Mouse (Mus musculus): ENCODE data around the gene Parp16. TPM values are rescaled to one million over a fixed set of nuclear protein-coding genes. Genes with fewer than 3 reads are reported as not detected.

Parp16 gene
- polyA plus RNA-seq, 1 experiment = 2.1 TPM

GRCm38 (mm10) chr9:65252026-65252425 is 56.9 kb downstream of the Parp16 start:
- H3K79me3 ChIP-seq (ENCODE audit: low read depth) = no peaks in the 10 kb centered on the region
- no peaks in the 10 kb centered on the region for H3K79me2 ChIP-seq (ENCODE audit: control insufficient read depth, insufficient read depth)
- TF ChIP-seq MYOG (IDR thresholded peaks at IDR 0.05; ENCODE audit: control insufficient read depth, extremely low read depth, insufficient read length) = no peak
- TF ChIP-seq MYOD1 (IDR thresholded peaks at IDR 0.05; ENCODE audit: control insufficient read depth, insufficient read length, low read depth) = no peak
- TF ChIP-seq MAX (IDR thresholded peaks at IDR 0.05) = no peak
- no peak for TF ChIP-seq CEBPB (IDR thresholded peaks at IDR 0.05; ENCODE audit: low read depth)
- no peak for TF ChIP-seq CTCF (IDR thresholded peaks at IDR 0.05; ENCODE audit: control insufficient read depth, insufficient read depth, insufficient read length)
- no peak for TF ChIP-seq USF1 (IDR thresholded peaks at IDR 0.05; ENCODE audit: low read depth)
- TF ChIP-seq FOSL1 (IDR thresholded peaks at IDR 0.05; ENCODE audit: insufficient read depth, low read length, poor library complexity, severe bottlenecking) = no peak
- no peak overlapping the region for H3ac ChIP-seq (ENCODE audit: control insufficient read depth, insufficient read length, low read depth)
- H3K36me3 ChIP-seq (ENCODE audit: control insufficient read depth, insufficient read depth) = no peaks in the 10 kb centered on the region
- no peaks in the 10 kb centered on the region for H3K27me3 ChIP-seq (ENCODE audit: control insufficient read depth, insufficient read depth, insufficient read length)
- H3K4me3 ChIP-seq (ENCODE audit: insufficient read depth, poor library complexity, severe bottlenecking) = no peak overlapping the region

GRCm38 (mm10) chr9:65255906-65256600 is 60.9 kb downstream of the Parp16 start:
- Histone ChIP-seq H3K4me3 (ENCODE audit: insufficient read depth, poor library complexity, severe bottlenecking) (no peak overlapping the region), H3K79me2 (ENCODE audit: control insufficient read depth, insufficient read depth) (no peaks in the 10 kb centered on the region), H3K79me3 (ENCODE audit: low read depth) (no peaks in the 10 kb centered on the region), H3K36me3 (ENCODE audit: control insufficient read depth, insufficient read depth) (no peaks in the 10 kb centered on the region), H3ac (ENCODE audit: control insufficient read depth, insufficient read length, low read depth) (no peak overlapping the region), H3K27me3 (ENCODE audit: control insufficient read depth, insufficient read depth, insufficient read length) (no peaks in the 10 kb centered on the region)
- no peak for TF ChIP-seq CEBPB (IDR thresholded peaks at IDR 0.05; ENCODE audit: low read depth)
- TF ChIP-seq USF1 (IDR thresholded peaks at IDR 0.05; ENCODE audit: low read depth) = no peak
- no peak for TF ChIP-seq FOSL1 (IDR thresholded peaks at IDR 0.05; ENCODE audit: insufficient read depth, low read length, poor library complexity, severe bottlenecking)
- no peak for TF ChIP-seq MAX (IDR thresholded peaks at IDR 0.05)
- TF ChIP-seq MYOD1 (IDR thresholded peaks at IDR 0.05; ENCODE audit: control insufficient read depth, insufficient read length, low read depth) = no peak
- TF ChIP-seq MYOG (IDR thresholded peaks at IDR 0.05; ENCODE audit: control insufficient read depth, extremely low read depth, insufficient read length) = no peak
- no peak for TF ChIP-seq CTCF (IDR thresholded peaks at IDR 0.05; ENCODE audit: control insufficient read depth, insufficient read depth, insufficient read length)

GRCm38 (mm10) chr9:65257218-65257910 is 62.2 kb downstream of the Parp16 start:
- no peaks in the 10 kb centered on the region for H3K79me3 ChIP-seq (ENCODE audit: low read depth)
- no peak for TF ChIP-seq MAX (IDR thresholded peaks at IDR 0.05)
- TF ChIP-seq CEBPB (IDR thresholded peaks at IDR 0.05; ENCODE audit: low read depth) = no peak
- TF ChIP-seq CTCF (IDR thresholded peaks at IDR 0.05; ENCODE audit: control insufficient read depth, insufficient read depth, insufficient read length) = no peak
- no peak for TF ChIP-seq USF1 (IDR thresholded peaks at IDR 0.05; ENCODE audit: low read depth)
- TF ChIP-seq MYOG (IDR thresholded peaks at IDR 0.05; ENCODE audit: control insufficient read depth, extremely low read depth, insufficient read length) = no peak
- no peak for TF ChIP-seq MYOD1 (IDR thresholded peaks at IDR 0.05; ENCODE audit: control insufficient read depth, insufficient read length, low read depth)
- no peak for TF ChIP-seq FOSL1 (IDR thresholded peaks at IDR 0.05; ENCODE audit: insufficient read depth, low read length, poor library complexity, severe bottlenecking)
- no peaks in the 10 kb centered on the region for H3K27me3 ChIP-seq (ENCODE audit: control insufficient read depth, insufficient read depth, insufficient read length)
- H3ac ChIP-seq (ENCODE audit: control insufficient read depth, insufficient read length, low read depth) = no peak overlapping the region
- H3K4me3 ChIP-seq (ENCODE audit: insufficient read depth, poor library complexity, severe bottlenecking) = no peak overlapping the region
- H3K79me2 ChIP-seq (ENCODE audit: control insufficient read depth, insufficient read depth) = no peaks in the 10 kb centered on the region
- no peaks in the 10 kb centered on the region for H3K36me3 ChIP-seq (ENCODE audit: control insufficient read depth, insufficient read depth)

- H3K36me3 ChIP-seq (ENCODE audit: control insufficient read depth, insufficient read depth) = no peaks in the 10 kb centered on the region
- H3K79me3 ChIP-seq (ENCODE audit: low read depth) = no peaks in the 10 kb centered on the region
- TF ChIP-seq FOSL1 (IDR thresholded peaks at IDR 0.05; ENCODE audit: insufficient read depth, low read length, poor library complexity, severe bottlenecking) (no peak), MYOG (IDR thresholded peaks at IDR 0.05; ENCODE audit: control insufficient read depth, extremely low read depth, insufficient read length) (no peak), MAX (IDR thresholded peaks at IDR 0.05) (no peak)
- H3K4me3 ChIP-seq (ENCODE audit: insufficient read depth, poor library complexity, severe bottlenecking) = no peak overlapping the region
- H3ac ChIP-seq (ENCODE audit: control insufficient read depth, insufficient read length, low read depth) = no peak overlapping the region
- H3K27me3 ChIP-seq (ENCODE audit: control insufficient read depth, insufficient read depth, insufficient read length) = no peaks in the 10 kb centered on the region
- no peaks in the 10 kb centered on the region for H3K79me2 ChIP-seq (ENCODE audit: control insufficient read depth, insufficient read depth)
Observed at GRCm38 (mm10) chr9:65259366-65259765, 64.2 kb downstream of the Parp16 start.

- Histone ChIP-seq H3K27me3 (ENCODE audit: control insufficient read depth, insufficient read depth, insufficient read length) (no peaks in the 10 kb centered on the region), H3K79me2 (ENCODE audit: control insufficient read depth, insufficient read depth) (no peaks in the 10 kb centered on the region), H3ac (ENCODE audit: control insufficient read depth, insufficient read length, low read depth) (no peak overlapping the region), H3K36me3 (ENCODE audit: control insufficient read depth, insufficient read depth) (no peaks in the 10 kb centered on the region), H3K79me3 (ENCODE audit: low read depth) (no peaks in the 10 kb centered on the region), H3K4me3 (ENCODE audit: insufficient read depth, poor library complexity, severe bottlenecking) (no peak overlapping the region)
- TF ChIP-seq MAX (IDR thresholded peaks at IDR 0.05) (no peak), CEBPB (IDR thresholded peaks at IDR 0.05; ENCODE audit: low read depth) (no peak), USF1 (IDR thresholded peaks at IDR 0.05; ENCODE audit: low read depth) (no peak)
Observed at GRCm38 (mm10) chr9:65261591-65262230, 66.6 kb downstream of the Parp16 start.

All from C2C12 (cell line).